Mouse (Mus musculus) midbrain, embryonic 13.5 days (tissue): ENCODE measurements at regions not wholly inside any gene's neighbourhood (a gene's known extent, or its start where the extent isn't known, plus 50 kb on each side); places are given as distances from the start of the nearest gene placed in this dataset.

Experiments
- ATAC-seq: fragments of 200-750 bp; cut with Nextera tagmentation; 2 replicates; pipeline ENCODE4 v1.8.0; 2017; ENCODE audit warnings: mild to moderate bottlenecking, moderate TSS enrichment, moderate library complexity
- H3K27ac ChIP-seq: fragments of 300-500 bp; sonication (generic); 2 replicates; pipeline ENCODE4 v1.5.1; 2015; ENCODE audit warnings: inconsistent platforms, mild to moderate bottlenecking, moderate library complexity
- H3K27me3 ChIP-seq: fragments of 300-500 bp; sonication (generic); 2 replicates; pipeline ENCODE4 v1.6.1; 2015; ENCODE audit warnings: mild to moderate bottlenecking, inconsistent platforms
- H3K36me3 ChIP-seq: fragments of 300-500 bp; sonication (generic); 2 replicates; pipeline ENCODE4 v1.6.1; 2015; ENCODE audit warnings: mild to moderate bottlenecking, inconsistent platforms
- H3K4me1 ChIP-seq: fragments of 300-500 bp; sonication (generic); replicated peaks from 2 replicates; pipeline ENCODE4 v1.6.1; 2015; ENCODE audit warnings: inconsistent platforms
- H3K4me2 ChIP-seq: fragments of 300-500 bp; sonication (generic); replicated peaks from 2 replicates; pipeline ENCODE4 v1.6.1; 2015; ENCODE audit warnings: moderate library complexity, mild to moderate bottlenecking, inconsistent platforms
- H3K4me3 ChIP-seq: fragments of 300-500 bp; sonication (generic); replicated peaks from 2 replicates; pipeline ENCODE4 v1.5.1; 2015; ENCODE audit warnings: mild to moderate bottlenecking, inconsistent platforms
- H3K9ac ChIP-seq: fragments of 300-500 bp; sonication (generic); replicated peaks from 2 replicates; pipeline ENCODE4 v1.6.1; 2015; ENCODE audit warnings: mild to moderate bottlenecking, inconsistent platforms
- H3K9me3 ChIP-seq: fragments of 300-500 bp; sonication (generic); 2 replicates; pipeline ENCODE4 v1.6.1; 2016; ENCODE audit warnings: mild to moderate bottlenecking, inconsistent platforms
- WGBS: fragments of 180-500 bp; shearing (Covaris S2); methylation state at CpG from one replicate; pipeline ENCODE4 v1.1.7; 2015; 5-methylcytosine and 5-hydroxymethylcytosine counted together

DNA sequence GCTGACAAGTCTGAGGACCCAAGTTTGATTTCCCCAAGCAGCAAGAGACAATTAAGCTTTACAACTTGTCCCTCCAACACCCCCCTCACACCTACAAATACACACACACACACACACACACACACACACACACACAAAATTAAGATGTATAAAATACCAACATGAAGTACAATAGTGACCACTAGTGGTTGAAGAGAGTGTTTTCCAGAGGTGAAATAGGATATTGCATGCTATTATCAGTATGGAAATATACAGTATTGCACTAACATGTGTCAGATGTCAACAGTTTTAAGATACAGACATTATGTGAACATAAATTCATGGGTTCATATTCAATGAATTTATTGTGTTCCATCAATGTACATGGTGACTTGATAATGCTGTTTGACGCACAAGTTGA lies 685.7 kb upstream of the Cdh6 start:
- Histone ChIP-seq H3K9me3 (no peaks in the 10 kb centered on the region), H3K36me3 (no peaks in the 10 kb centered on the region), H3K4me1 (peaks cover 3% of the 10 kb centered on the region; the same call in 1 of the 2 replicates), H3K27ac (no peak overlapping the region), H3K4me3 (no peak overlapping the region), H3K27me3 (no peaks in the 10 kb centered on the region), H3K9ac (no peak overlapping the region), H3K4me2 (no peak overlapping the region)
- no peak for ATAC-seq
- 94% methylated on average over 1 of the region's 1 CpGs for WGBS

- Histone ChIP-seq H3K9ac (no peak overlapping the region), H3K9me3 (no peaks in the 10 kb centered on the region), H3K4me1 (peaks cover 5% of the 10 kb centered on the region; the same call in 1 of the 2 replicates), H3K36me3 (no peaks in the 10 kb centered on the region), H3K27ac (no peak overlapping the region), H3K4me3 (no peak overlapping the region), H3K4me2 (no peak overlapping the region), H3K27me3 (no peaks in the 10 kb centered on the region)
- peak; percentile 71 for ATAC-seq
- 57% methylated on average over 8 of the region's 8 CpGs for WGBS
Observed at GRCm38 (mm10) chr15:13854095-13854836, 680.8 kb upstream of the Cdh6 start.
